Mouse (Mus musculus) hindlimb bud, embryonic 11.5 days (tissue): ENCODE measurements around the gene Hoxd11.

Experiments
- DNase-seq: peaks from one replicate; pipeline ENCODE4 v3.0.0-alpha.2; 2012; ENCODE audit warnings: low read depth, low spot score; ENCODE audit errors: extremely low spot score

The Hoxd11 gene

GRCm38 (mm10) chr2:74707599-74707998 lies 28.2 kb downstream of the Hoxd11 start:
- no peak for DNase-seq

- no peak for DNase-seq
Measured at GRCm38 (mm10) chr2:74708676-74709075, 29.3 kb downstream of the Hoxd11 start.

- DNase-seq = no peak
Measured at GRCm38 (mm10) chr2:74709465-74710419, 30.4 kb downstream of the Hoxd11 start.

- DNase-seq = no peak
Measured at GRCm38 (mm10) chr2:74710929-74711543, 31.7 kb downstream of the Hoxd11 start.

GRCm38 (mm10) chr2:74711721-74712621 lies 32.6 kb downstream of the Hoxd11 start, which contains the start of the genes Hoxd3 and Hoxd4:
Gene Hoxd3, plus strand, starts transcription at chr2:74711927.
Gene Hoxd4, plus strand, starts transcription at chr2:74711929.
- no peak for DNase-seq

GRCm38 (mm10) chr2:74713239-74714150 lies 34.1 kb downstream of the Hoxd11 start:
- no peak for DNase-seq

GRCm38 (mm10) chr2:74714156-74714789 lies 34.9 kb downstream of the Hoxd11 start:
- no peak for DNase-seq

- DNase-seq = no peak
Measured at GRCm38 (mm10) chr2:74714881-74715280, 35.5 kb downstream of the Hoxd11 start.

GRCm38 (mm10) chr2:74715504-74716241 lies 36.3 kb downstream of the Hoxd11 start:
- DNase-seq = peak; percentile 94

GRCm38 (mm10) chr2:74720384-74720783 lies 41.0 kb downstream of the Hoxd11 start:
- DNase-seq = no peak

- DNase-seq = no peak
Measured at GRCm38 (mm10) chr2:74720955-74721491, 41.7 kb downstream of the Hoxd11 start.

GRCm38 (mm10) chr2:74721882-74722281 lies 42.5 kb downstream of the Hoxd11 start:
- DNase-seq = no peak

GRCm38 (mm10) chr2:74722949-74723348 lies 43.6 kb downstream of the Hoxd11 start:
- DNase-seq = no peak

GRCm38 (mm10) chr2:74724244-74725015 lies 45.1 kb downstream of the Hoxd11 start:
- no peak for DNase-seq

GRCm38 (mm10) chr2:74725171-74725570 lies 45.8 kb downstream of the Hoxd11 start:
- no peak for DNase-seq

GRCm38 (mm10) chr2:74726551-74726950 lies 47.2 kb downstream of the Hoxd11 start, which contains the start of gene Gm28230:
Gene Gm28230, plus strand, starts transcription at chr2:74726728.
- no peak for DNase-seq

GRCm38 (mm10) chr2:74726973-74727639 lies 47.7 kb downstream of the Hoxd11 start:
- no peak for DNase-seq
